Mouse (Mus musculus) gastrocnemius, postnatal 10 days (tissue): Measurements from ENCODE around the gene Nhsl2. TPM values are rescaled to one million over a fixed set of nuclear protein-coding genes. Genes with fewer than 3 reads are reported as not detected.
A peak's percentile ranks its signal among the peaks of the same experiment; 100 is the strongest.

Source experiments
- DNase-seq: peaks from one replicate; pipeline ENCODE4 v3.0.0; 2021; ENCODE audit warnings: mixed read lengths
- total RNA-seq, 2 experiments: library from RNA; stranded (reverse); gene quantifications; 2 replicates each; pipeline ENCODE4 v1.2.3; 2021

The Nhsl2 gene
- total RNA-seq, 2 experiments from 2014 or later, result 5.7 to 8.6 TPM

DNA sequence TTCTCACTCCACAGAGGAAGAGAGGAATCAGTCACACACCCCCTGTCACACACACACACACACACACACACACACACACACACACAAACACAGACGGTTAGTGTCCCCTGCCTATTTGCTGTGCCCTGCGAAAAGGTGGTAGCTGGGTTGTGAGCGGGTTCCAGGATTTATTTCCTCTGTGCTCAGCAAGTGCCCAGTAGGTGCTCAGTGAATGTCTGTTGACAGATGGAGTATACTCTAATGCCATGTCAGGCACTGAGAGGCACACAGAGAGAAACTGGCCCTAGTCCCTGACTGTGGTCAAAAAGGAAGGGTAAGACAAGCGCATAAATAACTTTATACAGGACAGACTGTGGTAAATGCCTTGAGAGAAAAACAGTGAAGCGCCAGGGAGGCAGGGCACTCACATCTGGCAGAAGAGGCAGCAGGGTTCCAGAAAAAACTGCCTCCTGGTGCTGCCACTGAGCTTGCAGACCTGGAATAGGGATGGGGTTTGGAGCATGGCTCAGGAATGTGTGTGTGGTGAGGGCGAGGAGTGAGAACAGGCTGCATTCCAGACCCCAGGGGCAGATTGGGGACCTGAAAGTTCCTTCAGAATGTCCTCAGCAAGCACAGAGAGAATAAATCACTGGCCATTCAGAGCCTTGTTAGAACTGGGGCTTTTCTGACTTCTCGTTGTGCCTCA, 52.8 kb downstream of the Nhsl2 start:
- no peak for DNase-seq

DNA sequence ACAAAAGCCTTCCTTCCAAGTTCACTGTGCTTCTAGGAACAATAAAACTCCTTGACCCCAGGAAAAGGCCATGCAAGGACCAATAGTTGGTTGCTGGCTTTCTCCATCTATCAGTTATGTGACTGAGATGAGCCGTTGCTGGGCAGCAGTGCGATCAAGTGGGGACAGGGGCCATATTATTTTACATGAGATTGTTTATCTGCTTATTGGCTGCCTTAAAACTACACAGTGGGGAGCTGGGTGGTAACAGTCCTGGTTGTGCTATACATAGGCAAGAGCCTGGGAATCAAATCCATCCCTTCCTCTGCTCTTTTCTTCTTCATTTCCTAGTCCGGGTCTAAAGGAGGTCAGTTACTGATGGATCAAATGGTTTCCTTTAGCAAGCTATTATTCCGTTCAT, 53.4 kb downstream of the Nhsl2 start:
- DNase-seq, result no peak

DNA sequence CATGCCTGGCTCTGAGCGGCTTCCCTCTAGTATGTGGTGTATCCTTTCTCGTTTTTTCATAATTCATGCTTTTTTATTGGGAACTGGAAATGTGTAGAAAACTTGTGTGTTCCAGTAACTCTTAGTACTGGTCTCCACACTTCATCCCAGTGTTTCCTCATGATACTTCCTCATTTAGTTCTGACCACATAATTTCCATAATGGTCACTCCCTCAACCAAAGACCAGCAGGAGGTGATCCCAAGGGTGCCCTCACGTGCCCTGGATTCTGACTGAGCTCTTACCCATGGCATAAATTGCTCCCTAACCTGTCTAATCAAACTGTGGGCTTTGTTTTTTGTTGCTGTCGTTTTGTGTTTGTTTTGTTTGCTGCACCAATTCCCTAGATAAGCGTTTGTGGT, 58.1 kb downstream of the Nhsl2 start:
- DNase-seq, result no peak

DNA sequence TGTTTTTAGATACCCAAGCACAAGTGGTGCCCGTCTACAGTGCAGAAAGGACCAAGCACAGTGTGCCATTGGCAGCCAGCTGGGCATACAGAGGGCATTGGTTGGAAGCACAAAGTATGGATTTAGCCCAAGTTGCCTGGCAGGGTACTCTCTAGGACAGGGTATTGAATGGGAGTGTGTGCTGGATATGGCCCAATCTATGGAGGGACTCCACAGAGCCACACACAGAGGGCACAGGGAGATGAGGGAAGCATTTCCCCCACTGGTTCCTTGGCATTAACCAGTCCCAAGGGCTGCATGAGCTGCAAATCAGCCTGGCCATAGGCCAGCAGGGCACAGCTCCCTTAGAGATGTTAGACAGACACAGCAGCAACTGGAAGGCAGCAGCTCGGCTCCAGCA, 79.9 kb downstream of the Nhsl2 start:
- no peak for DNase-seq

DNA sequence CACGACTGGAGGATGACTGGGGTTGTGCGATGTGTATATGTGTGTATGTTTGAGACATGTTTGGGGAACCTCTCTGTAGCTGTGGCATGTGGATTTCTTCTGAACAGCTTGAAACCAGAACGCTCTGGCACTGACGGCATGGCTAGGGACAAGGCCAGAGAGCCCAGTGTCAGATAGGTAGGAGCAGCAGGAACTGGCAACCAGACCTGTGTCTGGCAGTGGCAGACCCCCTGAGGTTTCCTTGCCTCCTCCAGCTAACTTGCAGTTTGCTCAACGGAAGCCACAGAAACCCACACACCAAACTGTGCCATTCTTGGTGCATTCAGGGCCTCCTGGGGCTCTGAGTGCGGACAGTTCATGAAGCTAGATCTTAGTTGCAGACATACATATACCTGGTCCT, 81.1 kb downstream of the Nhsl2 start:
- no peak for DNase-seq

DNA sequence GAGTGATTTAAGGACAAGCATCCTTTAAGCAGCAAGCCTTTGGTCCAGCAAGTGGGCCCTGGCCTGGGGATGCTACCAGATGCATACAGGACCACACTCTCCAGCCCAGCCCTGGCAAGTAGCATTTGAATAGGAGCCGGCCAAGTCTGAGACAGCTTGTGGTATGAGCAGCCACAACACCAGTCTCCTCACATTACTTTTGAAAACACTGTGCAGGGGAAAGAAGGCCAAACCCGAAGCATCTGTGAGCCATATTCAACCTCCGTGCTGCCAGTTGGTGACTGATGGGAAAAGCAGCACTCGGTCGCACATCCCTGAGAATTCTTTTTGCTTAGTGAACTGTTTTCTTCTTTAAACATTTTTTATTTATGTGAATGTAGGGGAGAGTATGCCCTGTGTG, 81.8 kb downstream of the Nhsl2 start:
- no peak for DNase-seq

DNA sequence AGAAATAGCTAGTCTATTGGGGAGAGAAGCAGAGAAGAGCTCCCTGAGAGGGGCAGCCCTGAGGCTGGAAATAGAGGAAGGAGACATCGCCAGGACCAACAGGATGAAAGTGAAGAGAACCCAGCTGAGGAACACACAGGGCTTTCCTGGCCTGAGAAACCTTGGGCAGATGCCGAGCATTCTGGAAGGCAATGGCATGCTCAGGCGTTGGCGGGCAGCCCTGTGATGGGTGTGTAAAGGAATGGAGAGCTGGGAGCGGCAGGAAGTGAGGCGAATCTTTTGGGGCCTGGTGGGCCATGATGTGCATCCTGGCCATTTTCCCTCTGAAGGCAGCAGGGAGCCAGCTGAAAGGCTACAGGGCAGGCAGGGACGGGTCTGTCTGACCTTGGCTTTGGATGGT, 83.1 kb downstream of the Nhsl2 start:
- peak; percentile 61 for DNase-seq

DNA sequence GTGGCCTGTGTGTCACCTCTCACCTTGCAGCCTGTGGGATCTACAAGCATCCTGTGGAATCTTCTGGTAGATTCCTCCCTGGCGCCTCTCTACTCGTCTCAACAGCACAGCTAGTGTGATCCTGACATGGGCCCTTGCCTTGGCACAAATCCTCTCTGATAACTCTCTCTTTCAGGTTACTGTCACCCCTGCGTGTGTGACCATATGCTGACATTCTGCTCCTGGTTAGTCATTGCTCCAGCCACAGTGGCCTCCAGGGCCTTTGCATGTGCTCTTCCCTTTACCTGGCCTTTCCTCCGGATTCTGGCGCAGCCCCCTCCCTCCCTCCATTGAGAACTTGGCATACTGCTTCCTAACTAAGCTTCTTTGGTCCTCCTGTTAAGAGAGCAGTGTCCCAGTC, 84.2 kb downstream of the Nhsl2 start:
- DNase-seq, result no peak

DNA sequence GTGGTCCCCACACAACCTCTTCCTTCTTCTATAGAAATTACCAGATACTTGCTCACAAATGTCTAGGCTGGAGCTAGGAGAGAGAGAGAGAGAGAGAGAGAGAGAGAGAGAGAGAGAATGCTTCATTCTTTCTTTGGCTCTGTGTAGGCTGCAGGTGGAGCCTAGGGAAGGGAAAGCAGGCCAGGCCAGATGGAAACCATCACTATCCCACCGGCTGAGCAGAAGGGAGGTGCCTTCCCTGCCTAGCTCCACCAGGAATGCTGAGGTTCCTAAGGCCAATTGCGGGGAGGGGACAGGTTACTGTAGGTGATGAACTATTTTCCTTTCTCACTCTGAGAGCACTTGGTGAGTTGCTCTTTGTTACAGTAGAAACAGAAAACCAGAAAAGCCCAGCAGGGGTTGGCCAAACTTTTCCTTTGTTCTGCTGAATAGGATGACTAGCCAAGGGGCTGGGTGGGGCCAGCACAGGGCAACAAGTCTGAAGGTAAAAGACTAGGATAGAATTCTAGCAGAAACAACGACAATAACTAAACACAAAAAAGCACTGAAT, 86.2 kb downstream of the Nhsl2 start:
- no peak for DNase-seq

DNA sequence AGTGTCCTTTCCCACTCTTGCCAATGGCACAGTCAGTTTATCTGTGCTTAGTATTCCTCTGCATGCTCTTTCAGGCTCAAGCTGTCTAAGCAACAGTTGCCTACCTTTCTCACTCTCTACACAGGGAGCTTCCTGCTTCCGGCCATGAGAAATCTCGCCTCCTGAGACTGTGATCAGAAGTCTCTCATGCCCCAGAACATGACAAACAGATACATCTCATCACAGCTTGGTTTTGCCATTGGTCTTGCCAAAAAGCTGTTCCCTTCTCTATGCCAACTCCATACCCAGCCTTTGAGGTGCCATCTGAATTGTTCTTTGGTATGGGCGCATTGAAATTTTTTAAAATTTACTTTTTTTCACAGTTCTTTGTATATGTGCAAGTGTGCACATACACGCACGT, 90.3 kb downstream of the Nhsl2 start:
- no peak for DNase-seq

DNA sequence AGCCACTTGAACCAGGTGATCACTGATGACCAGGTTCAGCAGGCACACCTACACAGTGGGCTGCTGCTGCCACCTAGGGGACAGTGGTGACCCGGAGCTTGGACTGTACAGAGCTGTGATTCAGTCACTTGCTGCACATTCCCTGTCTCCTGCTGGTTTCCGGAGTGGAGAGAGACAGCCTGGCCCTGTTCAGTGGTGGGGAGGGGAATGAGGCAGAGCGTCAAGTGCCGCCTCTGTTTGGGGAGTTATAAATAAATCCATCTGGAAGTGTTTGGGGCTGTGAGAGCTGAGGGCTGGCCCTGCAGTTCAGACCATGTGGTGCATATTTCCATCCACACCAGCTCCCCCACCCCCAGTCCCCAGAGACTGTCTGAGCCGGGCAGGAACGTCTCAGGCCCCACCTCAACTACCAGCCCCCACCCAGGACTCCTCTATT, 93.3 kb downstream of the Nhsl2 start:
- peak; percentile 59 for DNase-seq

DNA sequence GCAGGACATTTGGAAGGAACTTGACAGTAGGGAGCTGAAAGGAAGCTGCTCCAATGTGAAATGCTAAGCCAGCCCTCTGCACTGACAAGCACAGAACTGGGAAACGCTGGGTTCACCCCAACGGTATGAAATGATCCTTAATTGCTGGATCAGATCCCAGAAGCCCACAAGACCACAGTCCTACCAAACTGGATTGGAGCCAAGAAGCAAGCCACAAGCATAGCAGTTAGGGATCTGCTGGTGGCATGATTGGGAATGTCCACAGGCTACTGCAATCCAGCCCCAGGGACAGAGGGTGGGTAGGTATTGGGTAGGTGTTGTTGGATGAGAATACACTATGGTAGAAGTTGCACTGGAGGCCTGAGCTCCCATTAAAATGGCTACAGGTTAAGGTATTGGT, 94.6 kb downstream of the Nhsl2 start:
- no peak for DNase-seq

DNA sequence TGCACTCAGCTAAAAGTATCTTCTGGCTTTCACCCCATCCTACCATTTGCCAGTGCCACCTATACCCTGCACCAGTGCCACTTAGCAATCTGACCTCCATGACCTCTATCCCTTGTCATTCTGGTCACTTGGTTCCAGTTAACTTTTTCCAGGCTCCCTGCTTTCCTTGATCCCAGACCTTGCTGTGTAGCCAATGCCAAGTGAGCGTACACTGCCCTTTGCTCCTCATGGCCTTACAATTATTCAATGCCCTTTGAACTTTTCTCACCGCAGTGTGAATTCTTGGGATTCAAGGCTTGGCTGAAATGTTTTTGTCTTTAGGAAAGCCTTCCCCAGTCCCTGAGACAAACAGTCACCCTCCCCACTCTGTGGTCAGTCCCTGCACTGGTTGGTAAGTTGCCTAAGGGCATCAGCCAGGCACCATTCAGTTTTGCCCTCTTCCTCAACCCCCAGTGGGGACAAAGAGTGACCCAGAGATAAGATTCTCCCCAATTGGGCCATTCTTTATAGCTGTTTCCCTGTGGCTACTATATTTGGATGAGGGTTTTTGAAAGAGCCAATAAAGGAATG, 95.7 kb downstream of the Nhsl2 start:
- DNase-seq, result no peak

DNA sequence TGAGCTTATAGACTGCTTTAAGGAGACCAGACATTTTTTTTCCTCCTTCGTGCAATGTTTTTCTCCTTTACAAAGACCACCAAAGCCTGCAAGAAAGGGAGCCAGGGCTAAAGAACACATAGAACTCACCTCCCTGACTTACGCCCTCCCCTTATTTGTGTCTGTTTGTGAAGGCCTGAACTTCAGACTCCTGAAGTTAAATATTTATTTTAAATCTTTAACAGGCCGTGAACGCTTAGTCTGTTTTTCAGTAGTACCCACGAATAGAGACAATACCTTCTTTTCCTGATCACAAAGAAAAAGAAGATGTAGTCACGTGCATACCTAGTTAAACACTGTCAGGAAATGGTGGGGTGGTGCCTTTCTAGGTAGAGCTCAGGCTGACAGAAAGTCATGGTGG, 103.3 kb downstream of the Nhsl2 start:
- no peak for DNase-seq

DNA sequence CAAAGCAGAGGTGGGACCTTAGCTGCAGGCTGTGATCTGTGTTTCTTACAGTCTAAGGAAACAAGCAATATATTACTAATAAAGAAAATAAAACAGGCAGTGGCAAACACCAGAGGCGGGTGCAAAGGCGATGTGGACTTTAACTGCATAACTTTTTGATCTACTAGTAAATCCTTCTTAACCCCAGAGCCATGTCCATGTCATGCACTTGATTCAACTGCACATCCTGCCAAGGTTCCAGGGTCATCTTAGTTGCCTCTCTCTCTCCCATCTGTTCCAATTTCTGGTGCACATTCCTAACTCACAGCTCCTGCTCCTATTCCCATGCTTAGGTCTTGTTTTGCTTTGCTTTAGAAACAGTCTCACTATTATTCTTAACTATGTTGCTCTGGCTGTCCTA, 104.1 kb downstream of the Nhsl2 start:
- DNase-seq, result no peak

DNA sequence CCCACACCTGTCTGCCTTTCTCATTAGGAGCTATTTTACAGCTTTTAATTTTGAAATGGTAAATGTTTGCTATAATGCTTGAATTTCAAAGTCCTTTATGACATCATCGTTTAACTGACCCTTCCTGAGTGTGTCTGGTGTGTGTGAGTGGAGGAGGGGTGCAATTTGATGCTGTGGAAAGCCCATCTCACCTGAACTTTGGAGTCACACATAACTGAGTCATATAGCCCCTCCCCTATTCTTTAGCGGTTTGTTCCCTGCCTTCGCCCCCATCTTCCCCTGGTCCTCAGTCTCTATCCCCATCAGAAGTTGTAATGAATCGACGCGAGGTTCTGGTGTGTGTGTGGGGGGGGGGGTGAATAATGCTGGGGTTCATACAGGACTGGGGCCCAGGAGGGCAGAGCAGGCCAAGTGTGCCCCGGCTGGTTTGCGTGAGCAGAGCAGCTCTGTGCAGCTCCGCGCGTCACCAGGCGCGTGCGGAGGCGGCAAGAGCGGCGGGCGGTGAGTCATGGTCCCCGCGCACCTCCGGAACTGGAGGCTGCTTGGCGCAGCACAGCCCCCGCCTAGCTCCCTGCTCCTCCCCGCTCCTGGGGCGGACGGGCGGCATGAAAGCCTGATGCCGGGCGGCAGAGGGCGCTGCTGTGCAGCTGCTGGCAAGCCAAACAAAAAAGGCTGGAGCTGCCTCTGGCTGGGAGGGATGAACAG, 104.8 kb downstream of the Nhsl2 start:
- DNase-seq, result peak; percentile 85

DNA sequence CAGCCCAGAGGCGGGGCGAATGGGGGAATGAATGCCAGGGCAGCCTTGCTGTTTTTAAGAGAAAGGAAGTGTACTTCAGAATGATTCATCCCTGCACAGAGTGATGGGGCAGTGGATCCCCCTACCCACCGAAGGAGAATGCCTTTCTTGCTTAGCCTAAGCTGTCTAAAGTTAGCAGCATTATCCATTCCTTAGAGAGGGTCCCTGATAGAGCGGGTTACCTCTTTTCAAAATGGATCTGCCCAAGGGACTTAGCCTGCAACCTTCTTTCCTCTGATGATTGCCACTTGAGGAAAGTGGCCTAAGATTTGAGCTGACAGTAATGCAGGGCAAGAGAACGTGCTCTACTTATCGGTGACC, 105.3 kb downstream of the Nhsl2 start:
- no peak for DNase-seq

DNA sequence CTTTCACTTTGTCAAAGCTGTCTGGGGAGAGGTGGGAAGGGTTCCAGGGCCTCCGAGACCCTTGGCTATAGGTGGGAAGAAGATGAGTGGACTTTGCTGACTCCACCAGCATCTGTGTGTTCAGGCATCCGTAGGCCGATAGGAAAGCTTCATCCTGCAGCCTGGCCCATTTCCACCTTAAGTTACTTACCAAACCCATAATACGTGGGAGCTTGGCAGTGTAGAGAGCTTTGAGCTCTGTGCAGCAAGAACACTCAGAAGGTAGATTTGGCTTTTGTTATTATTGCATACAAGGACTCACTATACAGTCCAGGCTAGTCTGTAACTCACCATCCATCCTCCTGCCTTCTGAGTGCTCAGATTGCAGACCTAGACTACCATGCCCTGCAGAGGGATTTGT, 112.7 kb downstream of the Nhsl2 start:
- DNase-seq, result no peak

DNA sequence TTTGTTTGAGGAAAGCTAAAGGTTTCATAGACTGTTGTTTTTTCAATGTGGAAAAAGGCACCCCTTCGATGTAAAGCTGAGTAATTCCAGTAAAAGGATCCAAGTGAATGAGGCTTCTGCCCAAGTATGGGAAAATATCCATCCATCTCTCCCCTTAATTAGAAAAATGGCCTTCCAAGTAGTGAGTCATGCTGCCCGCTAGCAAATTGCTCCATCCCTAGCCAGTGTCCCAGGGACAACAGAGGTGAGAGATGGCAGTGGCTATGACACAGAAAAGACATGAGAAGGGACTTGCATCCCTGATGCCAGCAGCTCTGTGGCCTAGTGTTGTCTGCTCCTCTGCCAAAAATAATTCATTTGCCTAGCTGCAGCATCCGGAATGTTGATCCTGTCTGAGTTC, 114.5 kb downstream of the Nhsl2 start:
- DNase-seq, result no peak

DNA sequence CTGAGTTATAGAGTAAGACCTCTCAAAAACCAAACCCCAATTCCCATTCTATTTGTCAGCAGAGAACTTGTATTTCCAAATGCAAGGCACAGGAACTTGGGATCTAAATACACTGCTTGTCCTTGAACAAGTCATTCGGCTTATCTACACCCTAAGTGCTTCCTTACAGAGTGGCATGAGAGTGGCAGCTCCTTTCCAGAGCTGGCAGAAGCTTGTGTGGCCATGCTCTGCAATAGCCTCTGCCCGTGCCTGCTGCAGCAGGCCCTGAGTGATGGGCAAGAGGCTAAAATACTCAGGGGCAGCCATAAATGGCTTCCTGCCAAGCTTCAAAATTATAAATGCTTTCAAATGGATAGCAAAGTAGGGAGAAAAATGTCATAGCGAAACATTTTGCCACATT, 123.8 kb downstream of the Nhsl2 start:
- DNase-seq, result no peak

DNA sequence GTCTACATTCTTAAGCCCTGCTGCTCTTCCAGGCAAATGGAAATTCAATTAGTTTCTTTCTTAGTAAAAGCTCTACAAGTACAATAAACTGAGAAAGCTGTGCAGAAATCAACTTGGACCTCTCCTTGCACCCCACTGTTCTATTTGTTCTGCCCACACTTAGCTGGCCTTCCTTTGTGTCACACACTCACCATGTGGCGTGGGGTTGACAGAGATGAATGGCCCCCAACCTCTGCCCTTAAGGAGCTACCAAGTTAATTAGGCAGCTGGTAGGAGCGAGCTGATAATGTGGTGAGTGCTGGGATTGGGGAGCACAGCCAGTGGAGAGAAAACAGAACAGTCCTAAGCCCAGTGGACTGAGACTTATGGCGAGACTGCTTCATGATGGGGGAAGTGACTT, 127.7 kb downstream of the Nhsl2 start:
- DNase-seq, result no peak

DNA sequence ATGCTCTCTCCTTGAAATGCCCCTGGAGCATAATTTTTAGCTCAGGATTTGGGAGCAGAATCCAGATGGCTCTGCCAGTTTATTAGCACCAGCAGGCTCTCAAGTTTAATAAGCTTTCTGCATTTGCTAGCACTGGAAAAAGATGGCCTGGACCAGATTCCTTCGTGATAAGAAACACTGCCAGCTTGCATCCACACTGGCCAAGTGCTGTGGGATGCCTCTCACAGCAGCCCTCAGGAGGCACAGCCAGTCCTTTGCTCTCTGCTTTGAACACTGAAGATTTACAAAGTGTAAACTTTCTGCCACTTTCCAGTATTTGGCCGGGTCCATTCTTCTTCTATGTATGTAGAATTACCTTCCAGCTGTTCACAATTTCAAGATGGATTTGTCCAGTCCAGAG, 129.7 kb downstream of the Nhsl2 start:
- DNase-seq, result no peak

DNA sequence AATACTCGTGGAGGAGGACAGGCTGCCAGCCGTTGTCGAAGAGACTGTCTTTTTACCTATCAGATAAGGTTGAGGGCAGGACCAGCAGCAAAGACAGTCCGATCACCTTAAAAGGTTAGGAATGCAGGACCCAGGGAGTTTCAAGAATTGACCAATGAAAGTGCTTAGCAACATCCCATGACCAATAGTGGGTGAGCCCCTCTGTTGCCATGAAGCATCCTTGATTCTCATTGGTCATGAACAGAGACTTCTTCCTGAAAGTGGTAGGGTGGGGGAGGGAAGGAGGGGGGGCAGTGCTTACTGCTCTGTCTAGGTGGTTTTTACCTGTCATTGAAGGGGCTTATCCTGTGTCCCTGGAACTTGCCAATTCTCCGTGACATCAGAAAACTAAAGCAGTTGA, 130.1 kb downstream of the Nhsl2 start:
- no peak for DNase-seq

DNA sequence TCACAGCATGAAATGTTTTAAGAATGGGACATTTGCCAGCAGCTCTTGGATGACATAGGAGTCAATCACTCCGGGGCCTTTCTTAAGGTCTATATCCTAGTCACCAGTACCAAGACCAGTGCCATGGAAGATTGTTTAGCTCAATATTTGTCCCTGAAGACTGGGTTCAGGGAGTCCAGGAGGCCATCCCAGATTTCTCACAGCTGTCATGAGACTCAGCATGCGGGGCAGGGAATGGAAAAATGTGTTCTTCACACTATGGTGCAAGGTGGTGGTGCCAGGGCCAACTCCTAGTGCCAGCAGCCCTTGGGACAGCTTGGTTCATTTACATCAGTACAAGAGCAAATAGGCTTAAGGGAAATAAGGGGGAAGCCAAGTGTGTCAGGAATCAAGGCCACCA, 131.4 kb downstream of the Nhsl2 start:
- DNase-seq, result no peak
